Mouse (Mus musculus) intestine, embryonic 14.5 days (tissue): Measurements from ENCODE around the gene Rxra. TPM values are rescaled to one million over a fixed set of nuclear protein-coding genes. Genes with fewer than 3 reads are reported as not detected.

Experiments used
- ATAC-seq: fragments of 200-750 bp; cut with Nextera tagmentation; replicated peaks from 2 replicates; pipeline ENCODE4 v1.8.0; 2017; ENCODE audit warnings: low read depth, moderate number of reproducible peaks, moderate TSS enrichment, moderate library complexity; ENCODE audit not compliant: low FRiP score, low TSS enrichment
- DNase-seq: peaks from one replicate; pipeline ENCODE4 v3.0.0-alpha.2; 2018; ENCODE audit warnings: low spot score
- H3K27ac ChIP-seq: fragments of 300-500 bp; sonication (generic); 2 replicates; pipeline ENCODE4 v1.5.1; 2014; ENCODE audit warnings: low read depth, mild to moderate bottlenecking, control low read depth
- H3K27me3 ChIP-seq: fragments of 300-500 bp; sonication (generic); replicated peaks from 2 replicates; pipeline ENCODE4 v1.6.1; 2014; ENCODE audit warnings: low read length, control low read depth; ENCODE audit not compliant: control insufficient read depth, insufficient read depth
- H3K36me3 ChIP-seq: fragments of 300-500 bp; sonication (generic); 2 replicates; pipeline ENCODE4 v1.6.1; 2014; ENCODE audit warnings: low read length, control low read depth; ENCODE audit not compliant: control insufficient read depth, insufficient read depth
- H3K4me1 ChIP-seq: fragments of 300-500 bp; sonication (generic); replicated peaks from 2 replicates; pipeline ENCODE4 v1.6.1; 2014; ENCODE audit warnings: low read length, control low read depth, mixed read lengths; ENCODE audit not compliant: control insufficient read depth, insufficient read depth
- H3K4me2 ChIP-seq: fragments of 300-500 bp; sonication (generic); 2 replicates; pipeline ENCODE4 v1.6.1; 2014; ENCODE audit warnings: low read length
- H3K4me3 ChIP-seq: fragments of 300-500 bp; sonication (generic); 2 replicates; pipeline ENCODE4 v1.5.1; 2014; ENCODE audit warnings: low read depth, low read length, control low read depth, mixed read lengths
- H3K9ac ChIP-seq: fragments of 300-500 bp; sonication (generic); 2 replicates; pipeline ENCODE4 v1.6.1; 2014; ENCODE audit warnings: mild to moderate bottlenecking, low read length
- H3K9me3 ChIP-seq: fragments of 300-500 bp; sonication (generic); 2 replicates; pipeline ENCODE4 v1.6.1; 2016; ENCODE audit warnings: low read length, control low read depth; ENCODE audit not compliant: control insufficient read depth
- WGBS: fragments of 180-500 bp; shearing (Covaris S2); extraction: QIAGEN DNeasy Blood & Tissue Kit; methylation state at CpG from one replicate; pipeline ENCODE4 v1.1.7; 2014; 5-methylcytosine and 5-hydroxymethylcytosine counted together
- polyA plus RNA-seq: library from polyadenylated mRNA; unstranded; fragments of >200 nt; fragmentation: Nextera tagmentation; extraction: Ambion mirVana; gene quantifications from 2 replicates; pipeline ENCODE4 v1.2.1, GENCODE M21; 2014

Gene Rxra
- polyA plus RNA-seq, 1 experiment from 2014 or later: 8.3 TPM

DNA sequence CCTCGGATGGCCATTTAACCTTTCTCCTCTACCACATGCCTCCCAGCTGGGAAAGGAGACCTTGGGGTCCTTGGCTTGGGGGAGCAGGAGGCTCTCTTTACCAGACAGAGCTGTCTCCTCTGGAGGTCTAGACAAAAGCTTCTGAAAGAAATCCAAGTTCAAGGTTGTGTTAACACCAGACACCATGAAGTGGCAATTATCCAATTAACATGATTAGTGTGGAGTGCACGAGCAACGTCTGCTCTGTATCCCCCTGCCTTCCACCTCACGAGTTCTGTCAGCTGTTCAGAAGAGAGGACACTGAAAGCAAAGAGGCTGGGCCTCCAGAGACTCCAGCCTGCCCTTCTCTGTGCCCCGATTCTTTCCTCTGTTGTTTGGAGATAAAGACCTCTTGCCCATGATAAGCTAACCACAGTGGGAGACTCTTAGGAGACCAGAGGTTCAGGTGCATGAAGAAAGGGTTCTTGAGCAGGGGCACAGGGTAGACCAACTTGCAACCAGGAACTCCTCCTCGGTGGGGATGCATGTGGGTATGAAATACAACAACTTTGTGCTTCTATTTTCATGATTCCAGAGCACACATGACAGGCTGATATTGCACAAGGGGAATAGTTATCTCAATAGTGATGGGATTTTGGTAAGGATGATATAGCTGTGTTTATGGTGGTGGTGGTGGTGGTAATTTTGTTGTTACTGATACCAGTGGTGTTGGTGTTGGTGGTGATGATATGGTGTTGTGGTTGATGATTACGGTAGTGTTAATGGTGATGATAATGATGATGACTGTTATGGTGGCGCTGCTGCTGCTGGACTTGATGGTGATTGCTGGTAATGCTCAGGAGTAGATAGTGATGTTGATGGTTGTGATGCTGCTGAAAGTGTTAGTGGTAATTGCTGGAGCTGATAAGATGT is 21.7 kb upstream of the Rxra start:
- DNase-seq (no peak), ATAC-seq (no peak)
- Histone ChIP-seq H3K27ac (no peak overlapping the region), H3K9ac (no peak overlapping the region), H3K27me3 (no peaks in the 10 kb centered on the region), H3K36me3 (no peaks in the 10 kb centered on the region), H3K9me3 (no peaks in the 10 kb centered on the region), H3K4me2 (no peak overlapping the region), H3K4me1 (peaks cover 15% of the 10 kb centered on the region), H3K4me3 (no peak overlapping the region)
- WGBS: 60% methylated on average over 8 of the region's 8 CpGs

DNA sequence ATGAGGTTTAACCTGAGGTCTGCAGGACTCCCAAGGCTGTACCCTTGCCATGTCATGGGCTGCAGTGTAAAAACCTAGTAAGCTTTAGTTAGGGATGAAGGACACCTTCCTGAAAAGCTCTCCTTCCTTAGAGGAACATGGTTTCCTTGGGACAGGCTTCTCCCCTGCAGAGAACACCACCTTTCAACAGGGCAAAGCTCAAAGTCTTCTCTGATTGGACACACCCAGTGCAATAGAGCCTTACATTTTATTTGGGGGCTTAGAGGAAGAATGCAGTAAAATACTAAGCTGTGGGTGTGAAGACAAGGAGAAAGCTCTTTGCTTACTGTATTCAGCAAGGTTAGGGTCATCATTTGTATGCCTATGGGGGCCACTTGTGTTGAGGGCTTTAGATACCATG is 19.7 kb upstream of the Rxra start:
- no peak overlapping the region for H3K4me2 ChIP-seq

DNA sequence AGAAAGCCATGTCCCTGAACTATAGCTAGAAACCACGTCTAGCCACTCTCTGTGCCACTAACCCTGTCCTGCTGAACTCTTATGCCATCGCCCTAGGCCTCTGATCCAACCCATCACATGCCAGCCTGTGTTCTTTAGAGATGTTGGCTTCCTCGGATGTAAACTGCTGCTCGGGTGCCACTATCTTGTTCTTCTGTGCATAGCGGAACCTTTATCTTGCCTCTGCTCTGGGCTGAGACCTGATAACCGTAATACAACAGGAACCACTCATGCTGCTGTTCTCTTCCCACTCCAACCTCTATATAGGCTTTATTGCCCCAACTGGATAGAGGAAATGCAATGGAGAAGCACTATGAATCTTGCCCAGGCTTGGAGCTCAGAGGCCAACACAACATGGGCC is 11.0 kb upstream of the Rxra start:
- no peaks in the 10 kb centered on the region for H3K36me3 ChIP-seq
- H3K9ac ChIP-seq: no peak overlapping the region
- H3K9me3 ChIP-seq: 0 out of 2 replicates have a peak, but pooled peaks cover 3% of the 10 kb centered on the region
- H3K27ac ChIP-seq: no peak overlapping the region
- DNase-seq: no peak
- no peak for ATAC-seq
- H3K4me3 ChIP-seq: no peak overlapping the region
- H3K4me1 ChIP-seq: peaks cover 8% of the 10 kb centered on the region; the same call in 1 of the 2 replicates
- WGBS: 84% methylated on average over 6 of the region's 6 CpGs
- no peaks in the 10 kb centered on the region for H3K27me3 ChIP-seq
- no peak overlapping the region for H3K4me2 ChIP-seq

More for the DNA sequence above, 19.7 kb upstream of the Rxra start:
- peaks cover 4% of the 10 kb centered on the region; the same call in 1 of the 2 replicates for H3K9me3 ChIP-seq
- H3K27me3 ChIP-seq: no peaks in the 10 kb centered on the region
- no peak overlapping the region for H3K27ac ChIP-seq
- DNase-seq (no peak), ATAC-seq (no peak)
- H3K4me1 ChIP-seq: no peaks in the 10 kb centered on the region; the same call in 1 of the 2 replicates
- no peaks in the 10 kb centered on the region for H3K36me3 ChIP-seq
- no peak overlapping the region for H3K4me3 ChIP-seq
- H3K9ac ChIP-seq: no peak overlapping the region

DNA sequence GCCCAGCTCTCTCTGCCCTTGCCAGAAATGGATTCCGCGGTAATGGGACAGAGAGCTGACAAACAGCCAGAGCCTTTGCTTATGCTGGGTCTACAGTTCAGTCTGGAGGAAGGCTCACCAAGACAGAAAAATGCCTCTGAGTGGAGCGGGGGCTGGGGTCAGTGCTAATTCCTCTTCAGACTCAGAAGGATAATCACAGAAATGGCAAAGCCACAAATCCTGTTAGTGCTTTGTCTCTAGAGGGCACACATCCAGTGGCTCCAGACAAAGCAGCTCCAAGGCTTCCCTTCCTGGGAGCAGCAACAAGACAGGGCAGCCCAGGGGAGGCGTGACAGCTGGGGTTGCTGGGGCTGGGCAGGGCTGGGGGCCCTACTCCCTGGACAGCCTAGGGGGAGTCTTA is 9.5 kb upstream of the Rxra start:
- no peaks in the 10 kb centered on the region for H3K36me3 ChIP-seq
- H3K4me1 ChIP-seq: peaks cover 22% of the 10 kb centered on the region
- no peak overlapping the region for H3K27ac ChIP-seq
- H3K9me3 ChIP-seq: no peaks in the 10 kb centered on the region
- H3K27me3 ChIP-seq: no peaks in the 10 kb centered on the region
- no peak overlapping the region for H3K9ac ChIP-seq
- H3K4me3 ChIP-seq: no peak overlapping the region
- ATAC-seq: no peak
- no peak for DNase-seq
- WGBS: 47% methylated on average over 4 of the region's 4 CpGs
- no peak overlapping the region for H3K4me2 ChIP-seq

DNA sequence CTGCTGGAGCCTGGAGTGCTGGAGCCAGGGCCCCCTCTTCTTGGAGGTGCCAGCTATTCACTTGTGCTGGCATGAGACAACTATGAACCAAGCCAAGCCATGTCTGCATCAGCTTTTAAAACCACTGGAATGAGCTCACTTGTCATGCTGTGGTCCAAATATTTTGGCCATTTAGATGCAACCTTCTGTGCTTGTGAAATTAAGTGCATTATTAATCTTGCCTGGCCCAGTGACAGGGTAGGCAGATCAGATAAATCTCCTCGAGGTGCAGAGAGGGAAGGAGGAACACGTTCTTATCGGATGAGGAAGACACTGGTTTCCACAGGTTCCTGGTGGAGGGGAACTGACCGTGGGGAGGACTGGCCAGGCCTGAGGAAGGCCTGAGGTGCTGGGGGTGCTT is 8.6 kb upstream of the Rxra start:
- peaks cover 31% of the 10 kb centered on the region for H3K4me1 ChIP-seq
- H3K9ac ChIP-seq: no peak overlapping the region
- WGBS: 48% methylated on average over 4 of the region's 4 CpGs
- no peak overlapping the region for H3K27ac ChIP-seq
- no peak overlapping the region for H3K4me2 ChIP-seq
- DNase-seq: no peak
- no peaks in the 10 kb centered on the region for H3K36me3 ChIP-seq
- no peak overlapping the region for H3K4me3 ChIP-seq
- no peaks in the 10 kb centered on the region for H3K27me3 ChIP-seq
- H3K9me3 ChIP-seq: no peaks in the 10 kb centered on the region
- no peak for ATAC-seq

DNA sequence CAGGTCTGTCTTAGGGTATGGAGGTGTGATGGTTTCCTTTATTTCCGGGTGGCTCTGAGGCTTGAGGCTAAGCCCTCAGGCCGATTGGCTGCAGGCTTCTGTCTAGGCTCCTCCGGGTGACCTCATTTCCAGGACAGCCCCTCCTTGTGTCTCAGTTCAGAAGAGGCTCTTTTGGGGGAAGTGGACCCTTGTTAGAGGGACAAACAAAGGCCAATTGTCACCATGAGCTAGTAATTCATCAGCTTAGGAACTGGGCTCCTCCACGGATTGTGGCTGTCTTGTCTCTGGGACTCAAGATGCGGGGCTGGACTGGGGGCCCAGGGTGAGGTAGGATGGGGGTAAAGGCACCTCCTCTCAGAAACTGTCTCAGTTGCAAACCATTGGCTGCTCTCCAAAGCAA is 5.5 kb upstream of the Rxra start:
- Histone ChIP-seq H3K36me3 (no peaks in the 10 kb centered on the region), H3K27me3 (no peaks in the 10 kb centered on the region), H3K9me3 (no peaks in the 10 kb centered on the region), H3K27ac (0 out of 2 replicates have a peak overlapping the region, but pooled peaks have one; percentile 11), H3K4me1 (peaks cover 39% of the 10 kb centered on the region), H3K9ac (no peak overlapping the region), H3K4me2 (no peak overlapping the region), H3K4me3 (no peak overlapping the region)
- WGBS: 54% methylated on average over 5 of the region's 5 CpGs
- ATAC-seq (no peak), DNase-seq (no peak)

DNA sequence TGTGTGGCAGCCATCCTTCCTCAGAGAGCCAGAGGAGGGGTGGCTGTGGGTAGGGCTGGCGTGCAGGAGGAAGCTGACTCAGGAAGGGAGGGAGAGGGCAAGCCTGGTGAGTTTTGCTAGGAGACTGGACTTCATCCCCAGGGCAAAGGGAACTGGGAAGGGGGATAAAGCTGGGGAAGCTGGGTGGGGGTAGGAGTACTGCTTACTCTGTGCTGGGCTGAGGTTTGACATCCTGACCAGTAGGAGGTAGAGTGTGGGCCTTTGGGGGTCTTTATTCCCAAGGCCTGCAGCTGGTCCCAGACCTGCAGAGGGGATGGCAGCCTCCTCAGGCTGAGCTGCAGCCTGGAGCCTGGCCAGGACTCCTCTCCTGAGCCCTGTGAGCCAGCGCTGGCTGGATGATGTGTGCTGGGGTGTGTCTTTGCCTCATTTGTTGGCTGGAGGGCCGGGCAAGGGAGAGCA is 4.6 kb upstream of the Rxra start:
- no peak overlapping the region for H3K4me3 ChIP-seq
- 2% methylated on average over 3 of the region's 3 CpGs for WGBS
- no peaks in the 10 kb centered on the region for H3K9me3 ChIP-seq
- no peak overlapping the region for H3K4me2 ChIP-seq
- no peaks in the 10 kb centered on the region for H3K36me3 ChIP-seq
- ATAC-seq (peak; percentile 30; the same call in 1 of the 2 replicates), DNase-seq (peak; percentile 65)
- no peak overlapping the region for H3K9ac ChIP-seq
- H3K27ac ChIP-seq: peak overlapping the region; percentile 59; the same call in 1 of the 2 replicates
- no peaks in the 10 kb centered on the region for H3K27me3 ChIP-seq
- H3K4me1 ChIP-seq: peaks cover 40% of the 10 kb centered on the region

DNA sequence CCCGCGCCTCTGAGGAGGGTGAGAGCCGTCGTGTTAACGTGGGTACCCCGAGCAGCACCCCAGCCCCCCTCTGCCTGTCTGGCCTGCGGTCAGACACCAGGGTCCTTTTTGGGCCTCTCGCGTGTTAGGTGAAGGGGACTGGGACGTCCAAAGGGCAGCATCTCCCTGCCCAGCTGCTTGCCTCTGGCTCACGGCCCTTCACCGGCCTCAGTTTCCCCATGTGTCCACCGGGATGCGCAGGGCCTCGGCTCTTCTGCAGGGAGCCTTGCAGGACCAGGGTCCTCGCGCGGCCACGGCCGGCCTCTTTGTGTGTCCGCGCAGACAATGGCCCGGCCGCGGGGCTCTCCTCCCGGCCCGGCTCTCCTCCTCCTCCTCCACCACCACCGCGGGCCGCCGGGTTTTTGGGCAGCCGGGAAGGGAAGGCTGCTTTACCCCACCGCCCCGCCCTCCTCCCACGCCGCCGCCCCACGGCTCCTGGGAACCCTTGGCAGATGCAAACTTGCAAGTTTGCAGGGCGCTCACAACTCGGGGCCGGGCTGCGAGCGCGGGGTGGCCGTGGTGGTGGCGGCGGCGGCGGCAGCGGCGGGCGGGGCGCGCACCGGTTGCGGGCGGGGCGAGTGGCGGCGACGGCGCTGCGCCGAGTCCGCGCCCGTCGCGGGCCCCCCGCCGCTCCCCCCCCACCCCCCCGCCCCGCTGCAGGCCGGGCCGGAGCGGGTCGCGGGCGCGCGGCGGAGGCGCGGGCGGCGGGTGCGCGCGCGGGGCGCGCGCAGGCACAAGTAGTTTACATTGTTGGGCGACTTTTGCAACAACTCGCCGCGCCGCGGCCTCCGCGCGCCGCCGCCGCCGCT is 462 bp downstream of the Rxra start:
- WGBS: under 1% methylated on average over 71 of the region's 106 CpGs
- Histone ChIP-seq H3K4me3 (peak overlapping the region; percentile 90), H3K4me1 (peaks cover 57% of the 10 kb centered on the region), H3K27ac (peak overlapping the region; percentile 95), H3K36me3 (no peaks in the 10 kb centered on the region), H3K9ac (peak overlapping the region; percentile 95), H3K4me2 (peak overlapping the region; percentile 94), H3K9me3 (no peaks in the 10 kb centered on the region), H3K27me3 (no peaks in the 10 kb centered on the region)
- DNase-seq: peak; percentile 88
- peak; percentile 33 for ATAC-seq
